Mouse (Mus musculus): ENCODE data around the gene Gm13285. TPM values are rescaled to one million over a fixed set of nuclear protein-coding genes. Genes with fewer than 3 reads are reported as not detected.
"Not testable (repeated sequence)": the region's sequence is repeated elsewhere in the genome, so short reads cannot be mapped to it uniquely, and the experiment has no call there.

Gm13285 gene
- not detected for total RNA-seq (2021)

GRCm38 (mm10) chr4:88799365-88799764 is at the start of gene Gm13285:
TSS of gene Gm13285 (plus strand) at chr4:88799665.
- intact Hi-C loops (cut with DNase I); DNase-seq (ENCODE audit: low spot score in 2 of 2): not testable (repeated sequence)

- intact Hi-C loops (cut with DNase I): loop anchor here (5.0 kb wide), 1 partner anchor 62 kb away; no protein-coding TSS in a partner anchor
- DNase-seq (ENCODE audit: low spot score in 2 of 2): no peak
Measured at GRCm38 (mm10) chr4:88749926-88750325, 49.5 kb upstream of the Gm13285 start.

DNA sequence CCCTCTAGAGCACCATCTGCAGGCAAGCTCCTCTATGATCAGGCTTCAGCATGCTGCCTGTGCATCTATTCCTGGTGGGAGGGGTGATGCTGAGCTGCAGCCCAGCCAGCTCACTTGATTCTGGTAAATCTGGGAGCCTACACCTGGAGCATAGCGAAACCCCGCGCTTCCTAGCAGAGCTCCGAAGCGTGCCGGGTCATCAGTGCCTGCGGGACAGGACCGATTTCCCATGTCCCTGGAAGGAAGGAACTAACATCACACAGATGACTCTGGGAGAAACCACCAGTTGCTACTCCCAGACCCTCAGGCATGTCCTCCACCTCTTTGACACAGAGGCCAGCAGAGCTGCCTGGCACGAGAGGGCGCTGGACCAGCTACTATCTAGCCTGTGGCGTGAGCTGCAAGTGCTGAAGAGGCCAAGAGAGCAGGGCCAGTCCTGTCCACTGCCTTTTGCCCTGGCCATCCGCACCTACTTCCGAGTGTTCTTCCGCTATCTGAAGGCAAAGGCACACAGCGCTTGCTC is 44.6 kb upstream of the Gm13285 start, which contains the start of gene Gm13271:
Gene Gm13271, plus strand, starts transcription at position 51 of the 523 bp plus-strand sequence.
- intact Hi-C loops (cut with DNase I): not testable (repeated sequence)
- DNase-seq (ENCODE audit: low spot score in 2 of 2): peak; percentile 63 to 67

- intact Hi-C loops (cut with DNase I); DNase-seq (ENCODE audit: low spot score in 2 of 2): not testable (repeated sequence)
Measured at GRCm38 (mm10) chr4:88756581-88757513, 42.6 kb upstream of the Gm13285 start.

DNA sequence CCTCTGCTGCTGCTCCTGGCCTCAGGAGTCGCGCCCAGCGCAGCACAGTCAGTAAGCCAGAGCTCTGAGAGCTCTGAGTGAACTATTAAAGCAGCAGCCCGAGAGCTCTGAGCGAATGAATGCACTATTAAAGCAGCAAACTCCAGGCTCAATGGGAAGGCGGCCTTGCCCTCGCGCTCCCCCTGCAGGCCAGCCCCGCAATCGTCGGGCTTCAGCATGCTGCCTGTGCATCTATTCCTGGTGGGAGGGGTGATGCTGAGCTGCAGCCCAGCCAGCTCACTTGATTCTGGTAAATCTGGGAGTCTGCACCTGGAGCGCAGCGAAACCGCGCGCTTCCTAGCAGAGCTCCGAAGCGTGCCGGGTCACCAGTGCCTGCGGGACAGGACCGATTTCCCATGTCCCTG is 41.8 kb upstream of the Gm13285 start:
- DNase-seq (ENCODE audit: low spot score in 2 of 2): peak; percentile 88 to 92
- intact Hi-C loops (cut with DNase I): not testable (repeated sequence)

GRCm38 (mm10) chr4:88758751-88759150 is 40.7 kb upstream of the Gm13285 start:
- DNase-seq (ENCODE audit: low spot score in 2 of 2); intact Hi-C loops (cut with DNase I): not testable (repeated sequence)

GRCm38 (mm10) chr4:88759610-88760268 is 39.7 kb upstream of the Gm13285 start, which contains the start of gene Gm13283:
TSS of gene Gm13283 (plus strand) at chr4:88760119.
- intact Hi-C loops (cut with DNase I): not testable (repeated sequence)
- DNase-seq (ENCODE audit: low spot score in 2 of 2): peak in 1 of 2 experiments; percentile 32

DNA sequence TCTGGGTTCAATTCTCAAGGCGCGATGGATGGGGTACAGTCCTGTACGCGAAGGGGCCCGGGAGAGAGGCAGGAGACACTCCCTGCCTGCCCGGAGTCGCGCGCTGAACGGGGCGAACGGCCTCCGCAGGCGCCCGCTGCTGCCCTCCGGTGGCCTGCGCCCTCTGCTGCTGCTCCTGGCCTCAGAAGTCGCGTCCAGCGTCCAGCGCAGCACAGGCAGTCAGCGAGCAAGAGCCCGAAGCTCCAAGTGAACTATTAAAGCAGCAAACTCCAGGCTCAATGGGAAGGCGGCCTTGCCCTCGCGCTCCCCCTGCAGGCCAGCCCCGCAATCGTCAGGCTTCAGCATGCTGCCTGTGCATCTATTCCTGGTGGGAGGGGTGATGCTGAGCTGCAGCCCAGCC is 39.0 kb upstream of the Gm13285 start:
- peak; percentile 37 to 46 for DNase-seq (ENCODE audit: low spot score in 2 of 2)
- intact Hi-C loops (cut with DNase I): not testable (repeated sequence)

DNA sequence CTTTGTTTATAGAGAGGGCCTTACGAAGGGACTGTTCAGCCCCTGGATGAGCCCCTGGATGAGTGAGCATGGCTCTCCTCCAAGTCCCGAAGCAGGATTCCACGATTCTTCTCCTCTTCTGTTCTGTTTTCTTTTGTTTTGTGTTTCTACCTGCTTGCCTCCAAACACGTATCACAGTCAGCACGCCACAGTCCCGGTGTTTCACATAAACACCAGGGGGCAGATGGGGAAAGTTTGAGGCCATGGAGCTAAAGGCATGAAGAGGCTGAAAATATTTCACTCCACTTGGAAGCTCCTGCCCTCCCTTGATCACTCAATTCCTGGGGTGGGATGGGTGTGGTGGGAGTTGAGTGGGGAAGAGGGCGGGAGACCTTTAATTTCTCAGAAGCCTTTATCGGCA is 37.7 kb upstream of the Gm13285 start:
- DNase-seq (ENCODE audit: low spot score in 2 of 2): peak; percentile 63 to 67

DNA sequence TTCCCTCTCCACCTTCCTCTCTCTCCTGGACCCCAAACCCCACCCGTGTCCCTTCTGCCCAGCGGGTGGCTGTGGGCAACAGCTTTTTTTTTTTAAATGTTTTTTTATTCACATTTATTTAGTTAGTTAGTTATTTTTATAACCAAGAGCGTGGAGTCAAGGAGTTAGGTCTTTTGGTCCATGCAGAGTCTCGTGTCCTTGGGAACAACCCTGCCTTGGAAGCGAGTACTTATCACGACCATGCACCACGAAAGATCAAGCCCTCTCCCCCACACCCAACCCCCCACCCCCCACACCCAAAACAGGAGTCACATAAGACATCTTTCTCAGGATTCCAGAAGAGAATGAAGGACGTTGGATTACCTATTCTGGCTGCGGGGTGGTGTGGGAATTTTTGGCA is 37.1 kb upstream of the Gm13285 start:
- intact Hi-C loops (cut with DNase I): not testable (repeated sequence)
- DNase-seq (ENCODE audit: low spot score in 2 of 2): peak in 1 of 2 experiments; percentile 14

More for the DNA sequence above, 37.7 kb upstream of the Gm13285 start:
- intact Hi-C loops (cut with DNase I): not testable (repeated sequence)

DNA sequence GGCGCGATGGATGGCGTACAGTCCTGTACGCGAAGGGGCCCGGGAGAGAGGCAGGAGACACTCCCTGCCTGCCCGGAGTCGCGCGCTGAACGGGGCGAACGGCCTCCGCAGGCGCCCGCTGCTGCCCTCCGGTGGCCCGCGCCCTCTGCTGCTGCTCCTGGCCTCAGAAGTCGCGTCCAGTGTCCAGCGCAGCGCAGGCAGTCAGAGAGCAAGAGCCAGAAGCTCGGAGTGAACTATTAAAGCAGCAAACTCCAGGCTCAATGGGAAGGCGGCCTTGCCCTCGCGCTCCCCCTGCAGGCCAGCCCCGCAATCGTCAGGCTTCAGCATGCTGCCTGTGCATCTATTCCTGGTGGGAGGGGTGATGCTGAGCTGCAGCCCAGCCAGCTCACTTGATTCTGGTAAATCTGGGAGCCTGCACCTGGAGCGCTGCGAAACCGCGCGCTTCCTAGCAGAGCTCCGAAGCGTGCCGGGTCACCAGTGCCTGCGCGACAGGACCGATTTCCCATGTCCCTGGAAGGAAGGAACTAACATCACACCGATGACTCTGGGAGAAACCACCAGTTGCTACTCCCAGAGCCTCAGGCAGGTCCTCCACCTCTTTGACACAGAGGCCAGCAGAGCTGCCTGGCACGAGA is 36.0 kb upstream of the Gm13285 start:
- DNase-seq (ENCODE audit: low spot score in 2 of 2): peak; percentile 19 to 30
- intact Hi-C loops (cut with DNase I): not testable (repeated sequence)

- intact Hi-C loops (cut with DNase I); DNase-seq (ENCODE audit: low spot score in 2 of 2): not testable (repeated sequence)
Measured at GRCm38 (mm10) chr4:88773534-88773933, 25.9 kb upstream of the Gm13285 start, which contains the start of gene Gm13290. TSS of gene Gm13290 (plus strand) at chr4:88773834.

- intact Hi-C loops (cut with DNase I); DNase-seq (ENCODE audit: low spot score in 2 of 2): not testable (repeated sequence)
Measured at GRCm38 (mm10) chr4:88776622-88777021, 22.8 kb upstream of the Gm13285 start, which contains the start of gene Gm13289. TSS of gene Gm13289 (plus strand) at chr4:88776922.

- DNase-seq (ENCODE audit: low spot score in 2 of 2); intact Hi-C loops (cut with DNase I): not testable (repeated sequence)
Measured at GRCm38 (mm10) chr4:88779550-88779949, 19.9 kb upstream of the Gm13285 start, which contains the start of gene Gm13272. TSS of gene Gm13272 (plus strand) at chr4:88779850.

- intact Hi-C loops (cut with DNase I): not testable (repeated sequence)
Measured at GRCm38 (mm10) chr4:88780320-88780719, 19.1 kb upstream of the Gm13285 start.

DNA sequence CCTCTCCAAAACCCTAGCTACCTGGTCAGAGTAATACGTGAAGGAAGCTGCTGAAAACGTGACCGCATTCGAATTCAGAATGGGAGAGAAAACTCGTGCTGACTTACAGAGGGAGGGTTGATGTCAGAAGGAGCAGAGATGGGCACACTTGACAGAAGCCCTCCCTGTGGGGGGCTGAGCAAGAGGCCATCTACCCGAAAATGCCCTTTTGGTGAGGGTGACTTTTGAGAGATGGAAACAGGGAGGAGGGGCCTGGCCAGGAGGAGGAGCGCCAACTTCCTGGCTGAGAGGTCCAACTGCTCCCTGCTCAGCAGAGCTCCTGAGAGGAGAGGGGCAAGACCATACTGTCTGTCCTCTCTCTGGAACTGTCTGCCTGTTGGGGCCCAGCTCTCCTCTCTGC is 17.6 kb upstream of the Gm13285 start, which contains the start of gene Ifnz:
Gene Ifnz, plus strand, starts transcription at position 301 of the 400 bp plus-strand sequence.
- DNase-seq (ENCODE audit: low spot score in 2 of 2); intact Hi-C loops (cut with DNase I): not testable (repeated sequence)

More at GRCm38 (mm10) chr4:88780320-88780719, 19.1 kb upstream of the Gm13285 start:
- DNase-seq (ENCODE audit: low spot score in 2 of 2): not testable (repeated sequence)

DNA sequence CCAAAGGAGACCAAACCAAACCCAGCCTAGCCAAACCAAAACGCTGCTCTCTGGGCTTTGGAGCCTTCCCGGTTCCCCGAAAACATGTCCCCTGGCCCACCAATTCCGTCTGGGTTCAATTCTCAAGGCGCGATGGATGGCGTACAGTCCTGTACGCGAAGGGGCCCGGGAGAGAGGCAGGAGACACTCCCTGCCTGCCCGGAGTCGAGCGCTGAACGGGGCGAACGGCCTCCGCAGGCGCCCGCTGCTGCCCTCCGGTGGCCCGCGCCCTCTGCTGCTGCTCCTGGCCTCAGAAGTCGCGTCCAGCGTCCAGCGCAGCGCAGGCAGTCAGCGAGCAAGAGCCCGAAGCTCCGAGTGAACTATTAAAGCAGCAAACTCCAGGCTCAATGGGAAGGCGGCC is 17.1 kb upstream of the Gm13285 start:
- intact Hi-C loops (cut with DNase I); DNase-seq (ENCODE audit: low spot score in 2 of 2): not testable (repeated sequence)

GRCm38 (mm10) chr4:88785409-88785808 is 14.1 kb upstream of the Gm13285 start, which contains the start of gene Gm13276:
TSS of gene Gm13276 (plus strand) at chr4:88785709.
- DNase-seq (ENCODE audit: low spot score in 2 of 2); intact Hi-C loops (cut with DNase I): not testable (repeated sequence)

DNA sequence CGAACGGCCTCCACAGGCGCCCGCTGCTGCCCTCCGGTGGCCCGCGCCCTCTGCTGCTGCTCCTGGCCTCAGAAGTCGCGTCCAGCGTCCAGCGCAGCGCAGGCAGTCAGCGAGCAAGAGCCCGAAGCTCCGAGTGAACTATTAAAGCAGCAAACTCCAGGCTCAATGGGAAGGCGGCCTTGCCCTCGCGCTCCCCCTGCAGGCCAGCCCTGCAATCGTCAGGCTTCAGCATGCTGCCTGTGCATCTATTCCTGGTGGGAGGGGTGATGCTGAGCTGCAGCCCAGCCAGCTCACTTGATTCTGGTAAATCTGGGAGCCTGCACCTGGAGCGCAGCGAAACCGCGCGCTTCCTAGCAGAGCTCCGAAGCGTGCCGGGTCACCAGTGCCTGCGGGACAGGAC is 11.1 kb upstream of the Gm13285 start, which contains the start of gene Gm13277:
Gene Gm13277, plus strand, starts transcription at position 231 of the 400 bp plus-strand sequence.
- peak; percentile 56 to 76 for DNase-seq (ENCODE audit: low spot score in 2 of 2)
- intact Hi-C loops (cut with DNase I): not testable (repeated sequence)

All from left cerebral cortex, postnatal 25 days (tissue).